Mouse (Mus musculus) gastrocnemius, adult 18-20 months (tissue): ENCODE results near the gene Noxa1. TPM values are rescaled to one million over a fixed set of nuclear protein-coding genes. Genes with fewer than 3 reads are reported as not detected.

Experiments used
- microRNA-seq: library from miRNA; unstranded; fragments of <30 nt; microRNA quantifications from one replicate; pipeline ENCODE4 v1.2.0, GENCODE M21; 2021
- total RNA-seq, 2 experiments: library from RNA; stranded (reverse); gene quantifications; 2 replicates each; pipeline ENCODE4 v1.2.3; 2021

The Noxa1 gene
- total RNA-seq, 2 experiments from 2014 or later: not detected

Small RNA genes within 50 kb of the gene (microRNA-seq; reads per million reads assigned to microRNA genes)
- gene Gm24328: not detected
- not detected for gene Mir7664

Other genes with a start within 250 kb of the Noxa1 start
- gene Ehmt1, start 175.5 kb downstream of the Noxa1 start, total RNA-seq: 10 to 100 TPM; 19.2 to 21.5 TPM
- 1 to 10 TPM; 2.7 to 3.2 TPM for gene Arrdc1, start 159.9 kb downstream of the Noxa1 start, total RNA-seq
- gene Zmynd19, start 145.4 kb downstream of the Noxa1 start, total RNA-seq: 10 to 100 TPM; 18.3 to 20.3 TPM
- 1 to 10 TPM; 2.7 to 3.8 TPM for gene Dph7, start 132.7 kb downstream of the Noxa1 start, total RNA-seq
- gene Mrpl41, start 120.1 kb downstream of the Noxa1 start, total RNA-seq: 10 to 100 TPM; 38.1 TPM
- 10 to 100 TPM; 34.9 to 45.5 TPM for gene Pnpla7, start 119.1 kb downstream of the Noxa1 start, total RNA-seq
- gene Nsmf, start 40.8 kb downstream of the Noxa1 start, total RNA-seq: 10 to 100 TPM in 1 of 2 experiments, 1 to 10 TPM in 1; 8.8 to 10.5 TPM
- not detected for gene Entpd8, start 14.8 kb downstream of the Noxa1 start, total RNA-seq
- gene Nrarp, start 85.6 kb upstream of the Noxa1 start, total RNA-seq: 1 to 10 TPM; 3.4 to 8.6 TPM
- gene Tor4a, start 101.7 kb upstream of the Noxa1 start, total RNA-seq: 1 to 10 TPM in 1 of 2 experiments, under 1 TPM in 1; 0.84 to 1.2 TPM
- 10 to 100 TPM; 18.8 to 21.3 TPM for gene Nelfb, start 116.3 kb upstream of the Noxa1 start, total RNA-seq
- gene Stpg3, start 119.5 kb upstream of the Noxa1 start, total RNA-seq: not detected
- gene Fam166a, start 123.6 kb upstream of the Noxa1 start, total RNA-seq: not detected
- gene Tubb4b, start 129.6 kb upstream of the Noxa1 start, total RNA-seq: 100 to 1,000 TPM; 224 to 228 TPM
- gene Slc34a3, start 139.2 kb upstream of the Noxa1 start, total RNA-seq: not detected
- not detected for gene Rnf224, start 141.6 kb upstream of the Noxa1 start, total RNA-seq
- under 1 TPM; 0.50 to 0.74 TPM for gene Rnf208, start 147.1 kb upstream of the Noxa1 start, total RNA-seq
- gene Cysrt1, start 147.3 kb upstream of the Noxa1 start, total RNA-seq: not detected
- gene AL732309.1, start 151.7 kb upstream of the Noxa1 start, total RNA-seq: 1 to 10 TPM; 1.3 to 1.4 TPM
- gene Tmem203, start 160.3 kb upstream of the Noxa1 start, total RNA-seq: 10 to 100 TPM; 12.0 to 12.1 TPM
- 1 to 10 TPM; 2.9 to 3.8 TPM for gene Tprn, start 167.5 kb upstream of the Noxa1 start, total RNA-seq
- gene Ssna1, start 177.3 kb upstream of the Noxa1 start, total RNA-seq: 10 to 100 TPM; 27.9 to 30.9 TPM
- gene Anapc2, start 177.3 kb upstream of the Noxa1 start, total RNA-seq: 10 to 100 TPM; 27.6 to 30.4 TPM
- not detected for gene Tmem210, start 193.0 kb upstream of the Noxa1 start, total RNA-seq
- not detected for gene Lrrc26, start 194.8 kb upstream of the Noxa1 start, total RNA-seq
- gene Grin1, start 224.0 kb upstream of the Noxa1 start, total RNA-seq: not detected
- gene Man1b1, start 237.2 kb upstream of the Noxa1 start, total RNA-seq: 10 to 100 TPM; 14.0 to 15.2 TPM